Mouse (Mus musculus) cerebral cortex, adult 2 months (tissue): ENCODE results near the gene 4930539E08Rik.

ENCODE experiments used
- WGBS: fragments of 180-500 bp; shearing (Covaris S2); methylation state at CpG from one replicate; pipeline ENCODE4 v1.1.7; 2018; 5-methylcytosine and 5-hydroxymethylcytosine counted together

The 4930539E08Rik gene

GRCm38 (mm10) chr17:28895217-28895875 lies 19.8 kb downstream of the 4930539E08Rik start:
- 96% methylated on average over 21 of the region's 21 CpGs for WGBS

GRCm38 (mm10) chr17:28894050-28894767 lies 20.9 kb downstream of the 4930539E08Rik start:
- WGBS = 83% methylated on average over 11 of the region's 11 CpGs

GRCm38 (mm10) chr17:28886266-28886665 lies 28.9 kb downstream of the 4930539E08Rik start:
- 93% methylated on average over 8 of the region's 8 CpGs for WGBS

GRCm38 (mm10) chr17:28885231-28885630 lies 29.9 kb downstream of the 4930539E08Rik start:
- 85% methylated on average over 8 of the region's 8 CpGs for WGBS

- WGBS = 71% methylated on average over 10 of the region's 10 CpGs
These were observed 31.1 kb downstream of the 4930539E08Rik start for GRCm38 (mm10) chr17:28883941-28884516.

GRCm38 (mm10) chr17:28882810-28883209 lies 32.3 kb downstream of the 4930539E08Rik start:
- 52% methylated on average over 8 of the region's 8 CpGs for WGBS

- whole genome bisulfite sequencing = 1% methylated on average over 12 of the region's 12 CpGs
These were observed 32.8 kb downstream of the 4930539E08Rik start for GRCm38 (mm10) chr17:28882316-28882715.

GRCm38 (mm10) chr17:28879931-28880391 lies 35.2 kb downstream of the 4930539E08Rik start:
- WGBS = 6% methylated on average over 18 of the region's 18 CpGs

- 30% methylated on average over 19 of the region's 19 CpGs for WGBS
These were observed 38.3 kb downstream of the 4930539E08Rik start for GRCm38 (mm10) chr17:28876821-28877220.

- WGBS = 63% methylated on average over 5 of the region's 5 CpGs
These were observed 38.8 kb downstream of the 4930539E08Rik start for GRCm38 (mm10) chr17:28876331-28876730.

GRCm38 (mm10) chr17:28875316-28875715 lies 39.8 kb downstream of the 4930539E08Rik start:
- WGBS = 17% methylated on average over 8 of the region's 8 CpGs

GRCm38 (mm10) chr17:28874825-28875224 lies 40.3 kb downstream of the 4930539E08Rik start:
- 41% methylated on average over 7 of the region's 7 CpGs for WGBS

GRCm38 (mm10) chr17:28874216-28874615 lies 40.9 kb downstream of the 4930539E08Rik start:
- 50% methylated on average over 4 of the region's 4 CpGs for WGBS

- 90% methylated on average over 7 of the region's 7 CpGs for WGBS
These were observed 42.8 kb downstream of the 4930539E08Rik start for GRCm38 (mm10) chr17:28872322-28872721.

- 74% methylated on average over 11 of the region's 11 CpGs for WGBS
These were observed 43.3 kb downstream of the 4930539E08Rik start for GRCm38 (mm10) chr17:28871831-28872230.

- WGBS = 71% methylated on average over 5 of the region's 5 CpGs
These were observed 44.7 kb downstream of the 4930539E08Rik start for GRCm38 (mm10) chr17:28870435-28870834.

GRCm38 (mm10) chr17:28869412-28870110 lies 45.6 kb downstream of the 4930539E08Rik start:
- WGBS = 38% methylated on average over 9 of the region's 9 CpGs

GRCm38 (mm10) chr17:28867381-28867780 lies 47.7 kb downstream of the 4930539E08Rik start:
- WGBS = 89% methylated on average over 4 of the region's 4 CpGs

GRCm38 (mm10) chr17:28864464-28864863 lies 50.7 kb downstream of the 4930539E08Rik start:
- 75% methylated on average over 6 of the region's 6 CpGs for WGBS

- 69% methylated on average over 7 of the region's 7 CpGs for whole genome bisulfite sequencing
These were observed 51.2 kb downstream of the 4930539E08Rik start for GRCm38 (mm10) chr17:28863926-28864325.

GRCm38 (mm10) chr17:28858205-28858604 lies 56.9 kb downstream of the 4930539E08Rik start, which contains the start of gene Pnpla1:
Gene Pnpla1 (plus strand): TSS chr17:28858411.
- 43% methylated on average over 12 of the region's 12 CpGs for WGBS

- WGBS = 57% methylated on average over 3 of the region's 3 CpGs
These were observed 59.1 kb downstream of the 4930539E08Rik start for GRCm38 (mm10) chr17:28856030-28856429.
